Mouse (Mus musculus): ENCODE measurements around the gene Rpap1.

The Rpap1 gene

DNA sequence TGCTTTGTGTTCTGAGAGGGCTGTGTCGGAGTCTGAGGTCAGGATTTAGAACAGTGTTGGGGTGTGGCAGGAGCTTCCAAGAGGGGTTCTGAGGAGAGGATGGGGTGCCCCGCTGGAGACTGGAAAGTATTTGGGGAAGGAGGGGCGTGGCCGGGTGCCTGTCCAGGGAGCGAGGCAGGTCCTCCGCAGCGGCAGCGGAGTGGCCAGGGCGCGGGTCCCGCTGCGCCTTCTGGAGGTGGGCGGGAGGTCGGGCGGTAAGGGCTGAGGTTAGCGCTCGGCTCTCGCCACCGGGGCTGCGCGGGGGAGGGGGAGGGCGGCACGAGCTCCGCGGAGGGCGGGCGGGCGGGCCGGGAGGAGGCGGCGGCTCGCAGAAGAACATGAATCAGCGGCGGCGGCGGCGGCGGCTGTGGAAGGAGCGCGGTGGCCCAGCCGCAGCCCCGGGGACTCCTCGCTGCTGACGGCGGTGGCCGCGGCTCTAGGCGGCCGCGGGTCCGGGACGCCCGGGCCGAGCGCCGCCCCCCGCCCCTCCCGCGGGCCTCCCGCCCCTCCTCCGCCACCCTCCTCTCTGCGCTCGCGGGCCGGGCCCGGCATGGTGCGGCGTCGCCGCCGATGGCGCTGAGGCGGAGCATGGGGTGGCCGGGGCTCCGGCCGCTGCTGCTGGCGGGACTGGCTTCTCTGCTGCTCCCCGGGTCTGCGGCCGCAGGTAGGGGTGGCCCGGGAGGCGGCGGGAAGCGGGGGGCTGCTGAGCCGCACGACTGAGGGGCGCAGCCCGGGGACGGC lies 12.0 kb upstream of the Rpap1 start:
- peak; percentile 44 for DNase-seq (ENCODE audit: low read depth)

DNA sequence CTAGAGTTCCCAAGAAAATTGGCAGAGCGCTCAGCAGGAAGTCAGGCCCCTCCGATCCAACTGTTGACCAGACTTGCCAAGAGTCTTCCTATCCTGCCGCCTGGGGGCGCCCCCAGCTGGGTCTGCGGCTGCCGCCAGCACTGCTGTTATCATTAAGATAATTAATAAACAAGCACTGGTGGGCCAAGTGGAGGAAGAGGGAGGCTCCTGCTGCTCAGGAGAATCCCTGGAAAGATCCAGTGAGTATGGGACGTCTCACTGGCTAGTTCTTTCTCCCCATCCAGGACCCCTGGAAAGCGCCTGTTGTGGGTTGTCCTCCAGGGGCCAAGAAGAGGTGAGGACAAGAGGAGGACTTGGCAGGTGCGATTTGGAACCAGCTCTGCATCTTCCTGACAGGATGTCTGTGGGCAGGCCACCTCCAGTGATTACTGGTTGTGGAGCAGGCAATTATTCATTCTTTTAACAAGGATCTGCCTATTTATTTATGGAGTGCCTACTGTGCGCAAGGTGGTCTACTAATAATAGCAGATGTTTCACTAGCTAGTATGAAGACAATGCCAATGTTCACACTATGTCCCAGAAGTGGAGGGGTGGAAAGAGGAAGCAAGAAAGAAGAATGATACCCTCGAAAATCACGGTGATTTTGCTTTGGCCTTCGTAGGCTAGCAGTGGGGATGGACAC lies 11.1 kb upstream of the Rpap1 start:
- DNase-seq (ENCODE audit: low read depth), result peak; percentile 67

DNA sequence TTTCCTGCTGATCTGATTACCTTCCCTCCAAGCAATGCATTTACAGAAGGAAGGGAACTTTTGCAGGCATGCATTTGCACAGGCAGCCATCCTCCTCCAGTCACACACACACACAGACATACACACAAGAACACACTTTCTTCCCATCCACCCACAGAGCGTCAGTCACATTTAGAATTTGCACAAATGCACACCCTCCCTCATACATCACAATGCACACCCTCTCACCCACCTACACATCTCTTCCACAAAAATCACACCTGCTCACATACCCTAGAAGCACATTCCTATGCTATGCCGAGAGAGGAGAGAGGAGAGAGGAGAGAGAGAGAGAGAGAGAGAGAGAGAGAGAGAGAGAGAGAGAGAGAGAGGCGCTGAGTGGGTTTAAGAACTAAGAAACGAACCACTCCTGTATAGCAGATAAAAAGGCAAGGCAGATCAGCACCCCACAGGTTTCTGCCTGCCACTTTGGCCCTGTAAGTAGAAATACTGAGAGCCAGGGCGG lies 10.0 kb upstream of the Rpap1 start, which contains the start of gene Tyro3:
Tyro3 (plus strand) TSS at position 455 of the 505 bp plus-strand sequence.
- no peak for DNase-seq (ENCODE audit: low read depth)

DNA sequence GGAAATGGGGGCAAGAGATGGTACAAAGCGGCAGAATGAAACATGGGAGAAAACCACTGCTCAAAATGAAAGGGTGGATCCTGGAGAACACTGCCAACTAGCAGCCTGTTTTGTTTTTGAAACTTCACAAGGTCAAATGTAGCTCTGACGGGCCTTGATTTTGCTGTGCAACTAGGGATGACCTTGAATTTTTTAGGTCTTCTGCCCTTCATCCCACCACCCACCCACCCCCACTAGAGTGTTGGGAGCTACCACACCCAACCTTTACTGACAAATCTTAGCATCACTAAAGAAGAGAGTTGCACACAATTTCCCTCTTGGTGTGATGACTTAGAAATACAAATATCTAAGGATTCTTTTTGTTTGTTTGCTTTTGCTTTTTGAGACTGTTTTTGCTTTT lies 2.7 kb upstream of the Rpap1 start:
- no peak for DNase-seq (ENCODE audit: low read depth)

DNA sequence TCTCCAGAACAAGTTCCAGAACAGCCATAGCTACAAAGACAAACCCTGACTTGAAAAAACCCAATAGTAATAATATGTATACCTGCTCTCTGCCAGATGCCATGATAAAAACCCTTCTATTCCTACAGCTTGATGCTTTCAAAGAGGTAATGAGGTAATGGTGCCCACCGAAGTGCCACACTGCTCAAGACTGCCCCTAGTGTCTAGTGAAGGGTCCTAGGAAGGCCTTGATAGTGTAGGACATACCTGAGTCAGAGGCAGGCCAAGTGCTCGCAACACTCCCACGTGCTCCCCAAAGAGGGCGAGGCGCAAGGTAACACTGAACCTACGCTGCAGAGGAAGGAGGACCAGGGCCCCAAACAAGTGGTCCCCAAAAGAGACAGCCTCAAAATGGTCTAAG lies 20.1 kb downstream of the Rpap1 start:
- no peak for DNase-seq (ENCODE audit: low read depth)

DNA sequence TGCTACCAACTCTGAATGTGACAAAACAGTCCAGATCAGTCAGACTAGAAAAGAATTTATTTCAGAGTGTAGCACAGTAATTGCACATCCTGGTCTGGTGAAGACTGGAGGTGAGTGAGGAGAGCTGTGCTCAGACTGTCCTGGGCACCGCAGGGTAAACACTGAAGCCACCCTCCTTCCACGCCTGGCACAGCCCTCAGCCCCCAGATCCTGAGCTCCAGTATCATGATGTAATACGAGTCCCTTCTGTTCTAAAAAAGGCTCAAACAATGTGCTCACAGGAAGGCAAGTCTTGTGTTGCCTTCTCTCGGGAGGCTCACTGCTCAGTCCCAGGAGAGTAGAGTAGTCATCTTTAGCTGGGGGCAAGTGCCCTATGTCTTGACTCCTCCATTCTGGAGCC lies 23.4 kb downstream of the Rpap1 start:
- no peak for DNase-seq (ENCODE audit: low read depth)

DNA sequence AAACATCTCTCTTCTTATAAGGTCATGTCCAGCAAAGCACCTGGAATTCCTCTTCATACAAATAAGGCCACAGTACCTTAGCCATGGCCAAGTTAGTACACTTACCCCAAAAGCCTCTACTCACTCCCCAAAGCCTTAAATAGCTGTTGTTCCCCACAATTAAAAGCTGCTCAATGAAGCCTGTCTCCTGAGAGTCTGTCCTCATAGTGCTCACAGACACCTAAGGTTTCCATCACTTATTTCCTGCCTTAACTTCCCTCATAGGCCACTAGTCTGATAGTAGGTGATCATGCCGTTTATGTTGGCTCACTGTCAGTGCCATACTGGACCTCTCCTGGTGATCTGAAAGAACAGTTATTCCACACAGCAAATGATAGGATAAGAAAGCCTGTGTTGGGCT lies 25.1 kb downstream of the Rpap1 start:
- no peak for DNase-seq (ENCODE audit: low read depth)

DNA sequence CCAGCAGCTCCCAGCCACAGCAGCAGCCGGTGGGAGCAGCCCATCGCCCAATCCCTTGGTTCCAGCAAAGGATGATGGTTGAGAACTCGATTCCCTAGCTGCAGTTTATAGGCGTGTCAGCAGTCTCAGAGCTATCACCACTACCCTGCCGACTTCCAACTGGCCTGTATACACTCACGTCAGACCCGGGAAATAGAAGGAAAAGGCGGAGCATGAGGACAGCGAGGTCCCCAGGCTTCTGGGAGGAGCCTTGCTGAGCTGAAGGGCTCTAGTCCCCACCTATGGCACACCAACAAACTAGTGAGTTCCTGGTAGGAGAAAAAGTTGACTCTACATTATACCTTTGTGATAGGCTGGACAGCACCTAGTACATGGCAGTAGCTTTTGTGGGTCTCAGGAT lies 27.1 kb downstream of the Rpap1 start, which contains the start of gene Ltk:
Ltk (minus strand) TSS at position 181 of the 400 bp plus-strand sequence.
- no peak for DNase-seq (ENCODE audit: low read depth)

DNA sequence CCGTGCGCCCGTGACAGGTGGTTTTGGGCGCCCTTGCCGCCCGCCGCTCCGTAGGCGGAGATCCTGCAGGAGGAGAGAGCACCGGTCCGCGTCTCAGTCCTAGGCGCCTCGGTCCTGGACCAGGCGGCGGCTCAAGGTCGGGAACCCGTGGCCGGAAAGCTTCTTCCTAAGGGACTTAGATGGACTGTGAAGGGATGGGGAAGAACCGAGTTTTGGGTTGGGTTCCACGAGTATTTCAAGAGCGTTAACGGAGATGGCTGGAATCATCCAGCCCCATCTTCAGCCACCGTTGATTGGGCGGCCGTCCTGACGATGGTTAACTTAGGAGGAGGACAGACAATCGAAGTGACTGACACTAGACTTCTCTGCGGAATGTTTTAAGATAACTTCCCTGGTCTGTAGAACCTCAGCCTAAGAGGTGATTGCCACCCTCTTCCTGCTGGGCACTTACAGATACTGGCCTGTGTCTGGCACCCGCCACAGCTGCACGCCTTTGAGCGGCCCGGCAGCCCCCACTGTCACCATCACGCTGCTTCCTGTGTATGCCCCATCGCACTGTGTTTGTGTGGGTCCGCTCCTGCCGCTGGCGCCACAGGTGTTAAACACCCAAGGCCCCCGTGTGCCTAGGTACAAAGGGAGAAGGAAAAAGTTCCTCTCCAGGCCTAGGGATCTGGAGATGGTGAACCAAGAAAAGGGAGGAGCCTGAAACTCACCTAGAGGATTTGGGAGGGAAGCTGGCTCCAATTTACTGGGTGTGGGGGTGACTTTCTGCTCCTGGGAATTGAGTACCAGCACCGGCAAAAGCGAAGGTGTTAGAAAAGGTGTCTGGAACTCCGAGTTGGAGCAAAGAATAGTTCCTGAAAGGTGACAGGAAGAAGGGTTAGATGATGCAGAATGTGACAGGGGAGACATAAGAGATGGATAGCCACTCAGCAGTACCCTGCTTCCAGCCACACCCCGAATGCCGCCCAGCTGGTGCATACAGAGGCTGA lies 28.2 kb downstream of the Rpap1 start:
- no peak for DNase-seq (ENCODE audit: low read depth)

DNA sequence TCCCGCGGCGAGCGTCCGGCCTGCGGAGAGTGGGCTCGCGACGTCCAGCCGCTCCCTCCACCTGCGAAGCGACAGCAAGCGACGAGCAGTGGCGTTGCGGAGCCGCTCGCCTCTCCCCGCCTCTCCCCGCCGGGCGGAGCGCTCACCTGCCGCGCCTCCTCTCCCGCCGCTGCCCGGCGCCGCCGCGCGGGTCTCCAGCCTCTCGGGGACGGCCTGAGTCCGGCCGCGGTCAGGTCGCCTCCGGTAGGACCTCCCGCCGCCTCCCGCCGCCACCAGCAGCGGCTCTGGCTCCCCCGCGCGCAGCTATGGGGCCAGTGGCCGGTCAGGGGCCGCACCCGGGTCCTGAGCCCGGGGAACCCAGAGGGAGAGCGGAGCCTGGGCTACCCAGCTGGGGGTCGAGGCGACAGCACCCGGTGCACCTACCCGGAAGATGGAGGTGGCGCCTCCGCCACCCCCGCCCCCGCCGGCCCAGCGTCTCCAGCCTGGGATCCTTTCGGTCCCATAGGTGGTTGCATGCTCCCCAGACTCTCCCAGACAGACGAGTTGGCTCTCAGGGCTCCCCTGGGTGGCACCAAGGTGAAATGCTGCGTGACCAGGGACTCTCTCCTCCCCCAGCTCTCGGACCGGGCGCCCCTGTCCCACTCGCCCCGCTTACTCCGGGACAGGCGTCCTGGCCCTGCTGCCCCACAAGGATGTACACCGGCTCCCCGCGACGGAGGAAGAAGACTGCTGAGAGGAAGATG lies 29.1 kb downstream of the Rpap1 start:
- no peak for DNase-seq (ENCODE audit: low read depth)

DNA sequence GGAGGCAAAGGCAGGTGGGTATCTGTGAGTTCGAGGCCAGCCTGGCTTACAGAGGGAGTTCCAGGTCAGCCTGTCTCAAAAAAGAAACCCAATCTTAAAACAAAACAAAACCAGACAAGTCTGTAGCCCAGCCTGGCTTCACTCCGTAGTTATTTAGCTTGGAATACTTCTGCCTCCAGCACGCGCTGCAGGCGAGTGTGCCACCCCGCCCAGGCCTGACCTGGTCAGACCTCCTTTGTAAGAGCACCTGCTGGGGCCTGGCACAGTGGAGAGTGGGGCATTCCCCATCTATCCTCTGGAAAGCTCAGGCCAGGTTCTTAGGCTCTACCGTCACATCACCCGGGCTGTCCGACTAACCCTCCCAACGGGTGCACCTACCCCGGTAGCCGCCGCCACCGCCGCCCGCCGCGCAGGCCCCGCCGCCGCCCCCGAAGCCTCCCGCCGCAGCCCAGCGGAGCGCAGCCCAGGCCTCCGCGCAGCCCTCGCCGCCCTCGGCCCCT lies 29.7 kb downstream of the Rpap1 start:
- no peak for DNase-seq (ENCODE audit: low read depth)

DNA sequence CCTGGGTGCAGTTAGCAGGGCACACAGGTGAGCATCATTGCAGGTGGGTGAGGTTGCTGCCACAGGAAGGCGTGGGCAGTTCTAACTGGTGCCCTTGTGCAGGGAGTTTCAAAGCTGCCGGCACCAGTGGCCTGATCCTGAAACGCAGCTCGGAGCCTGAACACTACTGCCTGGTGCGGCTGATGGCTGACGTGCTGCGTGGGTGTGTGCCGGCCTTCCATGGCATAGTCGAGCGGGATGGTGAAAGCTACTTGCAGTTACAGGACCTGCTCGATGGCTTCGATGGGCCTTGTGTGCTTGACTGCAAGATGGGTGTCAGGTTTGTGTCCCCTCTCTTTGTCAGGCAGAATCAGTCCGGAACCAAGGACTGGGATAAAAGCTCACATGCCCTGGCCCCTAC lies 38.1 kb downstream of the Rpap1 start:
- no peak for DNase-seq (ENCODE audit: low read depth)

DNA sequence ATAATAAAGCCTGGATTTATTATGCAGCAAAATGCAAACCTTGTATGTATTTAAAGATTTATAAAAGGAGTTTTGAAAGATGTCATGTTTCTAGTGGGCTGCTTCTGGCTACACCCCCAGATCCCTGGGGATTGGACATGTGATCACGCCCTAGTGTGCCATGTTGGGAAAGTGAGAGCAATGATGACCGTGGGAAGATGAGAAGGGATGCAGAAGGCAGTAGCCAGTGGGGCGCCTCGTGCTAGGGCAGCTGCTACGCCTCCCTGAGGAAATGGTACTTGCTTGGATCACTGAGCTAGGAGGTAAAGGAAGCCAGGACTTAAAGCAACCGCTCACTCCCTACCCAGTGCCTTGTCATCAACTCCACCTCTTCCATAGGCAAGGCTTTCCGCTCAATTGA lies 39.8 kb downstream of the Rpap1 start:
- DNase-seq (ENCODE audit: low read depth), result peak; percentile 13

DNA sequence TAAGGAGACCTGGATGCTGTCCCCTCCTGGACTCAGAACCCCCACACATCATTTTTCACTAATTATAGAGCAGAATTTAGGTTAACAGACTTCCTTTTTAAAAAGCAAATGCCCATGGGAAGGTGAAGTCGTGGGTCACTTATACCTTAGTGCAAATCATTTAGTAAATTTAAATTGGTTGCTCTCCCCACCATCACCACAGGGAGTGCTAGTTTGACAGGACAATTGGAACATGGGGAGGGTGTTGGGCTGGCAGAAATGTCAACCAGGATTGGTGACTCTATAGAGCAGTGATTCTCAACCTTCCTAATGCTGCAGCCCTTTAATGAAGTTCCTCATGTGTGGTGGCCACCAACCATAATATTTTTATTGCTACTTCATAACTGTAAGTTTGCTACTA lies 42.1 kb downstream of the Rpap1 start:
- peak; percentile 29 for DNase-seq (ENCODE audit: low read depth)

DNA sequence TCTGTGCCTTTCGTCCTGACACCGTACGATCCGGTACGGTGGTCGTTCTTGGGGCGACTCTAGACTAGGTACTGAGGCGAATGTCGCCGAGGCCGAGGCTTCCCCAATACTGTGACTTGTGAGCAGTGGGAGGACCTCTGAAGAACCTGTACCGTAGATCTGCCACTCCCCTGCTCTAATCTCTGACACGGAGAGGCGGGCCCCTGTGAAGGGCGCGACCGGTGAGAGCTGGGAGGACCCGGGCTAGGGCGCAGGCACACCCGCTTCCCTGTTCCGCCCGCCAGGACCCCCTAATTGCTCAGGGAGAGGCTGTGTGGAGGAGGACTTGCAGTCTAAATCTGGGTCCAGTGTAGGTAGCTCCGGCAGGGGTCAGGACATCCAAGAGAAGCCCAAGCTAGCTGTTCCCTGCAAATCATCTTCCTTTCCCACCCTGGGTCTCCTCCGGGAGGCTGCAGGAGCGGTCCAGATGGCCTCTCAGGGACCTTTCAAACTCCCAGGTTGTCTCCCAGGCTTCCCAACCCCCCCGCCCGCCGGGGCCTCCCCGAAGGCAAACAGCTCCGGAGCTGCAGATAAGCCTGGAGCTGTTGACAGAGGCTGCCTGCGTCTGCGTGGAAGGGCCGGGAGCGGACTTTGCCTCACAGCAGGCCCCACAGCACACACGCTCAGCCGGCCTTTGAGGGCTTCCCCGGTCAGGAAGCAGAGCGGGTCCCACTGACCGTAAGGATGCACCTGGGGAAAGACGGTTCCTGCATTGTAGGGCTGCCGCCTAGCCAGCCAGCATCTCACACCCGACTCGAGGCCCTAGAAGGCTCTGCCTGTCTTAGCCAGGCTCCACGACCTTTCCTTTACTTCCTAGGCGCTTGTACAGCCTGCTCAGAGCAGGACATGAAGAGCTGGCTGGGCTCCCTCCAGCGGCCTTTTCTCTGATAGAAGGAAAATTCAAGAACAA lies 42.9 kb downstream of the Rpap1 start:
- peak; percentile 31 for DNase-seq (ENCODE audit: low read depth)

DNA sequence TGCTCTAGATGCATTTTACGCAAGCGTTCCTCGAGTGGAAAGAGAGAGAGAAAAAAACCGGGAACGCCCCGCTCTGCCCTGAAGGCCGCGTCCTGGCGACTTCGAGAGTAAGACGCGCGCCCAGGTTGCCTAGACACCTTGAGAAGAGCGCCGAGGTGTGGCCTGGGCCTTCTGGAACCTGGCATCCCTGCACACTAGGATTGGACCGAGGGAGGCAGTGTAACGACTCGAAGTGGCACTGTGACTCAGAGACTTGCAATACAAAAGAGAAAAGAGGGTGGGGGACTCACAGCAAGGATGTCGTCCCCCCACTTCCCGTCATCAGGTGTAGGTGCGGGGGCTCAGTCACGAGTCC lies 43.6 kb downstream of the Rpap1 start:
- no peak for DNase-seq (ENCODE audit: low read depth)

DNA sequence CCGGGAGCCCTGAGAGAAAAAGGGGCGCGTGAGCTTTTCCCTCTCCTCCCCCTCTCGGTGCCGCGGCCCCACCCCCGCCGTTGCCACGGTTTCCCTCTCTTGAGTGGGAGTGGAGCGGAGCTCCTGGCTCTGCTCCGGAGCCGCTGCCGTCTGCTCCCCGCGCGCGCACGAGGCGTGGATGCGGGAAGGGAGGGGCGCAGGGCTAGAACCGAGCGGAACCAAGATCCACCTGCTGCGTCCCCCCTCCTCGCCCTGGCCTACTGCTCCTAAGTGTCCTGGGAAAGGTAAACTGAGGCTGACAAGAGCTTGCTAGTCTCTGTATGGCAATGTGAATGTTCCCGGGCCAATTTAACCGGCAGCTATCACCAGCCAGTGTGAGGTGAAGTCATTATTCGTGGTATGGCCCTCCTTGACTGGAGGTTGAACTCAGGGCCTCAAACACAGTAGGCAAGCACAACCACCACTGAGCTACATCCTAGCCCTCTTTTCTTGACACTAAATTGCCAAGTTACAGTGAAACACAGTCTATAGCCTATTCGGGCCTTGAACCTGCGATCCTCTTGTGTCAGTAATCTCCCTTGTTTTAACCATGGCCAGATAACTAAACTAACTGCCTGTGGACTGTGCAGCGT lies 44.0 kb downstream of the Rpap1 start:
- DNase-seq (ENCODE audit: low read depth), result no peak

DNA sequence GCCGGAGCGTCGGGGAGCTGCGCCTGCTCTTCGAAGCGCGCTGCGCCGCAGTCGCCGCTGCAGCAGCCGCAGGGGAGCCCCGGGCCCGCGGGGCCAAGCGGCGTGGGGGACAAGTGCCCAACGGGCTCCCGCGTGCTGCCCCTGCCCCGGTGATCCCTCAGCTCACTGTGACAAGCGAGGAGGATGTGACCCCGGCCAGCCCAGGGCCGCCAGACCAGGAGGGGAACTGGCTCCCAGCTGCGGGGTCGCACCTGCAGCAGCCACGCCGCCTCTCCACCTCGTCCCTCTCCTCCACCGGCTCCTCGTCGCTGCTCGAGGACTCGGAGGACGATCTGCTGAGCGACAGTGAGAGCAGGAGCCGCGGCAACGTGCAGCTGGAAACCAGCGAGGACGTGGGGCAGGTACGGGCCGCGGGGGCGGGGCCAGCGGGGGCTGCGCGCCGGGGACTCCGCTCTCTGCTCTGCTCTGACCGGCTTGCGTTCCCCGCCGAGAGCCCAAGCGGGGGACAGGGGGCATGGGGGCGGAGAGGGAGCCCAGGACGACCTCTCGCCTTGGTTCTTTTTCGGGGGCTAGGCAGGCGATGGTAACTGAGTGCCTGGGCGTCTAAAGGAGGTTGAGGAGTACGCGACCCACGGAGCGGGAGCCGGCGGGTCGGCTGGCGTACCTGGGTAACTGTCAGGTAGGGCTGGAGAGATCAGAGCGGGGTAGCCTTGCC lies 44.7 kb downstream of the Rpap1 start:
- peak; percentile 9 for DNase-seq (ENCODE audit: low read depth)
